Mouse (Mus musculus) kidney, postnatal 0 days (tissue): ENCODE measurements around the gene Eif2ak3. TPM values are rescaled to one million over a fixed set of nuclear protein-coding genes. Genes with fewer than 3 reads are reported as not detected.

ENCODE experiments used
- ATAC-seq: fragments of 200-750 bp; cut with Nextera tagmentation; replicated peaks from 2 replicates; pipeline ENCODE4 v1.8.0; 2017; ENCODE audit warnings: low read depth, moderate number of reproducible peaks, moderate TSS enrichment, moderate library complexity; ENCODE audit not compliant: low FRiP score
- DNase-seq: peaks from one replicate; pipeline ENCODE4 v3.0.0-alpha.2; 2016; ENCODE audit warnings: low spot score
- H3K27ac ChIP-seq: fragments of 300-500 bp; sonication (generic); 2 replicates; pipeline ENCODE4 v1.5.1; 2014; ENCODE audit warnings: mild to moderate bottlenecking
- H3K27me3 ChIP-seq: fragments of 300-500 bp; sonication (generic); 2 replicates; pipeline ENCODE4 v1.6.1; 2014; ENCODE audit warnings: low read length, mixed read lengths; ENCODE audit not compliant: insufficient read depth
- H3K36me3 ChIP-seq: fragments of 300-500 bp; sonication (generic); 2 replicates; pipeline ENCODE4 v1.6.1; 2014; ENCODE audit warnings: low read length, mixed read lengths; ENCODE audit not compliant: insufficient read depth
- H3K4me1 ChIP-seq: fragments of 300-500 bp; sonication (generic); replicated peaks from 2 replicates; pipeline ENCODE4 v1.6.1; 2014; ENCODE audit warnings: antibody characterized with exemption, low read length, mixed read lengths; ENCODE audit not compliant: insufficient read depth
- H3K4me2 ChIP-seq: fragments of 300-500 bp; sonication (generic); 2 replicates; pipeline ENCODE4 v1.6.1; 2014; ENCODE audit warnings: mild to moderate bottlenecking, low read length, moderate library complexity, mixed read lengths
- H3K4me3 ChIP-seq: fragments of 300-500 bp; sonication (generic); replicated peaks from 2 replicates; pipeline ENCODE4 v1.5.1; 2014; ENCODE audit warnings: low read depth, low read length
- H3K9ac ChIP-seq: fragments of 300-500 bp; sonication (generic); 2 replicates; pipeline ENCODE4 v1.6.1; 2014; ENCODE audit warnings: low read depth, low read length
- H3K9me3 ChIP-seq: fragments of 300-500 bp; sonication (generic); replicated peaks from 2 replicates; pipeline ENCODE4 v1.6.1; 2016; ENCODE audit warnings: low read length, inconsistent platforms, mixed read lengths
- CTCF ChIP-seq: IDR thresholded peaks from 2 replicates; pipeline ENCODE4 v1.5.1; 2016; ENCODE audit warnings: antibody characterized with exemption, low read depth, mild to moderate bottlenecking, moderate library complexity
- WGBS: fragments of 180-500 bp; shearing (Covaris S2); extraction: QIAGEN DNeasy Blood & Tissue Kit; methylation state at CpG from one replicate; pipeline ENCODE4 v1.1.7; 2014; 5-methylcytosine and 5-hydroxymethylcytosine counted together
- polyA plus RNA-seq: library from polyadenylated mRNA; unstranded; fragments of >200 nt; fragmentation: Nextera tagmentation; extraction: Ambion mirVana; gene quantifications from 2 replicates; pipeline ENCODE4 v1.2.1, GENCODE M21; 2015

Gene Eif2ak3
- polyA plus RNA-seq, 1 experiment from 2014 or later: 12.5 TPM

DNA sequence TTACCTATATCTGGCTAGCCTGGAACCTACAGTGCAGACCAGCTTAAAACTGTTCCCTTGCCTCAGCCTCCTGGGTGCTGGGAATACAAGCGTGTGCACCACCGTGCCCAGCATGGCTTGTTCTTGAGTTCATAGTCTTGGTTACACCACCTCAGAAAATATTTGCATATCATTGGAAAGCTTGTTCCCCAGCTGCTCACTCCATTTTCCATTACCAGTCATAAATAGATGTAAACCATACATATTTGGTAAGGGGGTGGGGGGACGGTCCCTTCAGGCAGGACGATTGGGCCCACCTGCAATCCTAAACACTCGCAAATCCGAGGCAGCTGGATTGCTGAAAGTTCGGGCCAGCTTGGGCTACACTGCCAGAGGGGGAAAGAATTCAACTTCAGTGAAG, 109.0 kb downstream of the Eif2ak3 start:
- DNase-seq (no peak), ATAC-seq (no peak)
- Histone ChIP-seq H3K27ac (no peak overlapping the region), H3K9ac (no peak overlapping the region), H3K4me1 (0 out of 2 replicates have a peak, but pooled peaks cover 6% of the 10 kb centered on the region), H3K36me3 (no peaks in the 10 kb centered on the region), H3K4me2 (no peak overlapping the region), H3K27me3 (peaks cover 38% of the 10 kb centered on the region), H3K4me3 (no peak overlapping the region), H3K9me3 (no peaks in the 10 kb centered on the region)
- WGBS: 71% methylated on average over 7 of the region's 7 CpGs
- no peak for TF ChIP-seq CTCF

DNA sequence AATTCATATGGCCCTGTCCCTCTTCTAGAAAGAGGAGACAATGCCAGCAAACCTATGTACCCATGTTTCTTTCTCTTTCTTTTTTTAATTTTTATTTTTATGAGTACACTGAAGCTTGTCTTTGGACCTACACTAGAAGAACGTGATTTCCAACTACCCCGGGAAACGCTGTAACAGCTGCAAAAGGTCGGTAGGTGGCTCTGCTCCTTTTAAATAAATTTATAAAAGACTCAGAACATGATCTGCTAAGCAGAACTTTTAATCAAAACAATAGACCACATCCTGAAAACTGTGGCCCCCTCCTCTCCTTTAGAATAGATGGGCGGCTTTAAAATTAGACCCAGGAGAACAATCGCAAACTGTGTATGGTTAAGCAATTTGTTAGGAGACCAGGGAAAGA, 109.7 kb downstream of the Eif2ak3 start:
- DNase-seq (peak; percentile 78), ATAC-seq (no peak)
- peaks cover 46% of the 10 kb centered on the region for H3K27me3 ChIP-seq
- H3K9me3 ChIP-seq: no peaks in the 10 kb centered on the region
- H3K4me2 ChIP-seq: no peak overlapping the region
- H3K4me3 ChIP-seq: no peak overlapping the region
- no peaks in the 10 kb centered on the region for H3K36me3 ChIP-seq
- H3K27ac ChIP-seq: no peak overlapping the region
- no peak overlapping the region for H3K9ac ChIP-seq
- TF ChIP-seq CTCF: peak; percentile 63
- 0 out of 2 replicates have a peak, but pooled peaks cover 6% of the 10 kb centered on the region for H3K4me1 ChIP-seq
- WGBS: 9% methylated on average over 6 of the region's 6 CpGs

Other genes starting within 250 kb of the Eif2ak3 start
- gene Rpia, start 52.3 kb upstream of the Eif2ak3 start, polyA plus RNA-seq: 2.4 and 2.6 TPM in 2 replicates
- gene Tex37, start 74.4 kb downstream of the Eif2ak3 start, polyA plus RNA-seq: not detected in 2 replicates
- not detected in 2 replicates for gene Foxi3, start 112.0 kb downstream of the Eif2ak3 start, polyA plus RNA-seq